Mouse (Mus musculus): ENCODE measurements at regions not wholly inside any gene's neighbourhood (a gene's known extent, or its start where the extent isn't known, plus 50 kb on each side); places are given as distances from the start of the nearest gene placed in this dataset.
A peak's percentile ranks its signal among the peaks of the same experiment; 100 is the strongest.

GRCm38 (mm10) chr11:112204561-112204960 lies 577.5 kb upstream of the Sox9 start:
- H3K27ac ChIP-seq (ENCODE audit: low read length): no peak overlapping the region
- no peak for ATAC-seq
- H3K27me3 ChIP-seq (replicated peaks; ENCODE audit: control insufficient read depth, insufficient read depth, low read length): no peaks in the 10 kb centered on the region
- no peak overlapping the region for H3K9ac ChIP-seq (replicated peaks; ENCODE audit: low read depth, low read length)
- H3K9me3 ChIP-seq (ENCODE audit: control insufficient read depth, low read length): no peaks in the 10 kb centered on the region
- H3K36me3 ChIP-seq (ENCODE audit: control insufficient read depth, insufficient read depth): no peaks in the 10 kb centered on the region
- H3K4me2 ChIP-seq (ENCODE audit: low read length): no peak overlapping the region
- no peak overlapping the region for H3K4me3 ChIP-seq (replicated peaks; ENCODE audit: low read length)
- H3K4me1 ChIP-seq (replicated peaks; ENCODE audit: control insufficient read depth, insufficient read depth, low read length): no peaks in the 10 kb centered on the region
- WGBS: 38% methylated on average over 2 of the region's 2 CpGs

- Histone ChIP-seq H3K27ac (ENCODE audit: low read length) (no peak overlapping the region), H3K36me3 (ENCODE audit: control insufficient read depth, insufficient read depth) (no peaks in the 10 kb centered on the region), H3K4me1 (replicated peaks; ENCODE audit: control insufficient read depth, insufficient read depth, low read length) (no peaks in the 10 kb centered on the region), H3K27me3 (replicated peaks; ENCODE audit: control insufficient read depth, insufficient read depth, low read length) (no peaks in the 10 kb centered on the region), H3K4me2 (ENCODE audit: low read length) (no peak overlapping the region), H3K4me3 (replicated peaks; ENCODE audit: low read length) (no peak overlapping the region), H3K9me3 (ENCODE audit: control insufficient read depth, low read length) (no peaks in the 10 kb centered on the region), H3K9ac (replicated peaks; ENCODE audit: low read depth, low read length) (no peak overlapping the region)
- 28% methylated on average over 4 of the region's 4 CpGs for WGBS
- no peak for ATAC-seq
Observed at GRCm38 (mm10) chr11:112209414-112209813, 572.6 kb upstream of the Sox9 start.

GRCm38 (mm10) chr11:112219046-112219720 lies 562.8 kb upstream of the Sox9 start:
- Histone ChIP-seq H3K9ac (replicated peaks; ENCODE audit: low read depth, low read length) (no peak overlapping the region), H3K9me3 (ENCODE audit: control insufficient read depth, low read length) (no peaks in the 10 kb centered on the region), H3K4me2 (ENCODE audit: low read length) (no peak overlapping the region), H3K27me3 (replicated peaks; ENCODE audit: control insufficient read depth, insufficient read depth, low read length) (no peaks in the 10 kb centered on the region), H3K27ac (ENCODE audit: low read length) (no peak overlapping the region), H3K36me3 (ENCODE audit: control insufficient read depth, insufficient read depth) (no peaks in the 10 kb centered on the region), H3K4me1 (replicated peaks; ENCODE audit: control insufficient read depth, insufficient read depth, low read length) (no peaks in the 10 kb centered on the region), H3K4me3 (replicated peaks; ENCODE audit: low read length) (no peak overlapping the region)
- WGBS: 89% methylated on average over 5 of the region's 5 CpGs
- no peak for ATAC-seq

- no peak overlapping the region for H3K4me2 ChIP-seq (ENCODE audit: low read length)
- peaks cover 4% of the 10 kb centered on the region for H3K4me1 ChIP-seq (replicated peaks; ENCODE audit: control insufficient read depth, insufficient read depth, low read length)
- no peak overlapping the region for H3K9ac ChIP-seq (replicated peaks; ENCODE audit: low read depth, low read length)
- H3K27ac ChIP-seq (ENCODE audit: low read length): no peak overlapping the region
- ATAC-seq: peak; percentile 82
- no peaks in the 10 kb centered on the region for H3K36me3 ChIP-seq (ENCODE audit: control insufficient read depth, insufficient read depth)
- WGBS: 44% methylated on average over 7 of the region's 7 CpGs
- no peaks in the 10 kb centered on the region for H3K27me3 ChIP-seq (replicated peaks; ENCODE audit: control insufficient read depth, insufficient read depth, low read length)
- no peak overlapping the region for H3K4me3 ChIP-seq (replicated peaks; ENCODE audit: low read length)
- H3K9me3 ChIP-seq (ENCODE audit: control insufficient read depth, low read length): no peaks in the 10 kb centered on the region
Observed at GRCm38 (mm10) chr11:112234492-112235116, 547.4 kb upstream of the Sox9 start.

GRCm38 (mm10) chr11:112238960-112239884 lies 542.8 kb upstream of the Sox9 start:
- H3K4me1 ChIP-seq (replicated peaks; ENCODE audit: control insufficient read depth, insufficient read depth, low read length): peaks cover 4% of the 10 kb centered on the region
- no peak overlapping the region for H3K4me3 ChIP-seq (replicated peaks; ENCODE audit: low read length)
- WGBS: 76% methylated on average over 19 of the region's 19 CpGs
- H3K36me3 ChIP-seq (ENCODE audit: control insufficient read depth, insufficient read depth): no peaks in the 10 kb centered on the region
- no peak overlapping the region for H3K4me2 ChIP-seq (ENCODE audit: low read length)
- no peaks in the 10 kb centered on the region for H3K27me3 ChIP-seq (replicated peaks; ENCODE audit: control insufficient read depth, insufficient read depth, low read length)
- no peaks in the 10 kb centered on the region for H3K9me3 ChIP-seq (ENCODE audit: control insufficient read depth, low read length)
- no peak overlapping the region for H3K9ac ChIP-seq (replicated peaks; ENCODE audit: low read depth, low read length)
- no peak overlapping the region for H3K27ac ChIP-seq (ENCODE audit: low read length)
- ATAC-seq: peak; percentile 63; the same call in 1 of the 2 replicates

GRCm38 (mm10) chr11:112252548-112252947 lies 529.5 kb upstream of the Sox9 start:
- WGBS: 96% methylated on average over 1 of the region's 1 CpGs
- H3K4me1 ChIP-seq (replicated peaks; ENCODE audit: control insufficient read depth, insufficient read depth, low read length): no peaks in the 10 kb centered on the region
- no peak for ATAC-seq

GRCm38 (mm10) chr11:112253061-112253460 lies 529.0 kb upstream of the Sox9 start:
- ATAC-seq: no peak
- Histone ChIP-seq H3K27me3 (replicated peaks; ENCODE audit: control insufficient read depth, insufficient read depth, low read length) (no peaks in the 10 kb centered on the region), H3K4me2 (ENCODE audit: low read length) (no peak overlapping the region), H3K4me3 (replicated peaks; ENCODE audit: low read length) (no peak overlapping the region), H3K9me3 (ENCODE audit: control insufficient read depth, low read length) (no peaks in the 10 kb centered on the region), H3K4me1 (replicated peaks; ENCODE audit: control insufficient read depth, insufficient read depth, low read length) (no peaks in the 10 kb centered on the region), H3K36me3 (ENCODE audit: control insufficient read depth, insufficient read depth) (no peaks in the 10 kb centered on the region), H3K27ac (ENCODE audit: low read length) (no peak overlapping the region), H3K9ac (replicated peaks; ENCODE audit: low read depth, low read length) (no peak overlapping the region)
- 90% methylated on average over 3 of the region's 3 CpGs for WGBS

More at GRCm38 (mm10) chr11:112252548-112252947, 529.5 kb upstream of the Sox9 start:
- Histone ChIP-seq H3K36me3 (ENCODE audit: control insufficient read depth, insufficient read depth) (no peaks in the 10 kb centered on the region), H3K4me3 (replicated peaks; ENCODE audit: low read length) (no peak overlapping the region), H3K4me2 (ENCODE audit: low read length) (no peak overlapping the region), H3K9me3 (ENCODE audit: control insufficient read depth, low read length) (no peaks in the 10 kb centered on the region), H3K9ac (replicated peaks; ENCODE audit: low read depth, low read length) (no peak overlapping the region), H3K27me3 (replicated peaks; ENCODE audit: control insufficient read depth, insufficient read depth, low read length) (no peaks in the 10 kb centered on the region), H3K27ac (ENCODE audit: low read length) (no peak overlapping the region)

- 88% methylated on average over 7 of the region's 7 CpGs for WGBS
- Histone ChIP-seq H3K4me3 (replicated peaks; ENCODE audit: low read length) (no peak overlapping the region), H3K4me1 (replicated peaks; ENCODE audit: control insufficient read depth, insufficient read depth, low read length) (no peaks in the 10 kb centered on the region), H3K9me3 (ENCODE audit: control insufficient read depth, low read length) (no peaks in the 10 kb centered on the region), H3K36me3 (ENCODE audit: control insufficient read depth, insufficient read depth) (no peaks in the 10 kb centered on the region), H3K4me2 (ENCODE audit: low read length) (no peak overlapping the region), H3K27ac (ENCODE audit: low read length) (no peak overlapping the region), H3K27me3 (replicated peaks; ENCODE audit: control insufficient read depth, insufficient read depth, low read length) (no peaks in the 10 kb centered on the region), H3K9ac (replicated peaks; ENCODE audit: low read depth, low read length) (no peak overlapping the region)
- no peak for ATAC-seq
Observed at GRCm38 (mm10) chr11:112256326-112256725, 525.7 kb upstream of the Sox9 start.

- WGBS: 80% methylated on average over 4 of the region's 4 CpGs
- H3K9ac ChIP-seq (replicated peaks; ENCODE audit: low read depth, low read length): no peak overlapping the region
- no peak overlapping the region for H3K4me3 ChIP-seq (replicated peaks; ENCODE audit: low read length)
- no peak for ATAC-seq
- no peaks in the 10 kb centered on the region for H3K9me3 ChIP-seq (ENCODE audit: control insufficient read depth, low read length)
- H3K36me3 ChIP-seq (ENCODE audit: control insufficient read depth, insufficient read depth): no peaks in the 10 kb centered on the region
- H3K27ac ChIP-seq (ENCODE audit: low read length): no peak overlapping the region
- no peaks in the 10 kb centered on the region for H3K4me1 ChIP-seq (replicated peaks; ENCODE audit: control insufficient read depth, insufficient read depth, low read length)
- H3K4me2 ChIP-seq (ENCODE audit: low read length): no peak overlapping the region
- H3K27me3 ChIP-seq (replicated peaks; ENCODE audit: control insufficient read depth, insufficient read depth, low read length): no peaks in the 10 kb centered on the region
Observed at GRCm38 (mm10) chr11:112264077-112264476, 517.9 kb upstream of the Sox9 start.
